Mouse (Mus musculus): ENCODE results near the gene Hnrnpd.

Hnrnpd gene

DNA sequence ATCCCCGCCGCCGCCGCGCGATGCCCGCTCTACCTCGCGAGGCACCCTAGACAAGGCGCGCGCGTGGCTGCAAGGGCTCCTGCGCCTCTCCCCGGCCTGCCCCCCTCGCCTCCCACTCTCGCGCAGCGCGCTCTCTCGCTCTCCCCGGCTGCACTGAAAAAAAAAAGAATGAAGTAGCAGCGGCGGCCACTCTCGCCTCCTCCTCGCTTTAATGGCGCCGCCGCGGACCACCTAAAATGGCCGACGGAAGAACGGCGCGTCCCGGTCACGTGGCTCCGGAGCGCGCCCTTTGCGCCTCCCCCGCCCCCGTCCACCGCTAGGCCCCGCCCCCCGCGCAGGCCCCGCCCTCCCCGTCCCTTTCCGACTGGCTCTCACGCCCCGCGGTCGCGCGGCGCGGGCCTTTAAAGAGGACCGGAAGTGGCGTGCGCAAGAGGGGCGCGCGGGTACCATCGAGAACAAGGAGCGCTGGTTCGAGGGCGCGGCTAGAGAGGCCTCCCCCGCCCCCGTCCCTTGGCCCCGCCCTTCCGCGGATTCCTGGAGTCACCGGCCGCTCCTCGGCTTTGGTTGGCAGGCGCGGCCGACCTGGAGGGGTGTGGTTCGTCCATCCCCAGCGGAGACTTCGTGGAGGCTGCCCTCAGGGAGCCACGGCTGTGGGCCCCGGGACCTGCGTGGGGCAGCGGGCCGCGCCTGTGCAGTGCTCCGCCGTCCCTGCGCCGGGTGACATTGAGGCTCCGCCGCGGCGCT is at the start of gene Hnrnpd, which contains the start of gene 4930524J08Rik:
Gene Hnrnpd, minus strand, starts transcription at position 240 of the 744 bp plus-strand sequence.
Gene 4930524J08Rik, plus strand, starts transcription at position 363 of the 744 bp plus-strand sequence.
- DNase-seq = peak; percentile 96

DNA sequence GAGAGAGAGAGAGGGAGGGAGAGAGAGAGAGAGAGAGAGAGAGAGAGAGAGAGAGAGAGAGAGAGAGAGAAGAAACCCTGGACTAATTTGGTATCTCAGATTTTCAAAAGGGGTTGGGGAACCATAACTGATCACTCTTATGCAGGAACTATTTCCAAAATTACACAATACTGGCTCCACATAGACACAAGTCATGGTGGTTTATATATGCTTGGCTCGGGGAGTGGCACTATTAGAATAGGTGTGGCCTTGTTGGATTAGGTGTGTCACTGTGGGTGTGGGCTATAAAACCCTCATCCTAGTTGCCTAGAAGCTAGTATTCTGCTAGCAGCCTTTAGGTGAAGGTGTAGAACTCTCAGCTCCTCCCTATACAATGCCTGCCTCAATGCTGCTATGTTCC is 46.1 kb upstream of the Hnrnpd start:
- DNase-seq = no peak

DNA sequence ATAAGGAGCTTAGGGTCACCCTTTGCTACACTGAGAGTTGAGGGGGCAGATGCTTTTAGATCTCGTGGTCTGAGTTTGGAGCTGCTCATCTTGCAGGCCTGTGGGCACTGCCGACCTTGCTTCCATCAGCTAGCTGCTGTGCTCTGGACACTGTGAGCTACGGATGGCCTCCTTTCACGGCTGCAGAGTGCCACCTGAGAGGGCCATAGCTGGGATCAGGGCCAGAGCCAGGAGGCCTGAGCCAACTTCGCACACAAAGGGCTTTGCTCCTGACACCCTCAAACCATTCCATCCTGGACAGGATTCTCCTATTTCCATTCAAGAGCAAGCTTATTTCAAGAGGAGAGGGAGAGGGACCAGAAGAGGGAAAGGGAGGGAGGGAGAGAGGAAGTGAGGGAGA is 45.7 kb upstream of the Hnrnpd start:
- DNase-seq = no peak

DNA sequence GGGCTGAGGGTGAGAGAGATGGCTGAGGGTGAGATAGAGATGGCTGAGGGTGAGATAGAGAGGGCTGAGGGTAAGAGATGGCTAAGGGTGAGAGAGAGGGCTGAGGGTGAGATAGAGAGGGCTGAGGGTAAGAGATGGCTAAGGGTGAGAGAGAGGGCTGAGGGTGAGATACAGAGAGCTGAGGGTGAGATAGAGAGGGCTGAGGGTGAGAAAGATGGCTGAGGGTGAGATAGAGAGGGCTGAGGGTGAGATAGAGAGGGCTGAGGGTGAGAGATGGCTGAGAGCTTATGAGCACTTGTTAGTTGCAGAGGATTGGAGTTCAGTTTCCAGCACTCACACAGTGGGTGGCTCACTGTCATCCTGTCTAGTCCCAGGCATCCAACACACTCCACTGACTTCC is 41.4 kb upstream of the Hnrnpd start:
- no peak for DNase-seq

DNA sequence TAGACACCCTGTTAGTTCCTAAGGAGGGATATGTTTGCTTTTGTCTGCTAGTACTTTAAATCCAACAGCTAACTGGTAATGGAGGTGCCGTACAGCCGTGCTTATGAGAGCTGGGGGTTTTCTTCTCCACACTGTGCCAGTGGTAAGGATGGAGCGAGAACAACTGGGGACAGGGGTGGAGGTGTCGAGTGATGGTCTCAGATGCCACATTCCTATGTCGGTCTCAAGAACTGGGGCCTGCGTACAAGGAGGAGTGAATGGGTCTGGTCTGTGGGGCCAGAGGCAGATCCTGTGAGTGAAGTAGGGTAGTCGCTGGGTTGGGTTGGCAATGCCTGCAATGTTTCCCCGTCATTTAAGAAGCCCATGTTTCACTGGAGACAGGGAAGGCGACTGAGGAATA is 33.9 kb upstream of the Hnrnpd start:
- no peak for DNase-seq

DNA sequence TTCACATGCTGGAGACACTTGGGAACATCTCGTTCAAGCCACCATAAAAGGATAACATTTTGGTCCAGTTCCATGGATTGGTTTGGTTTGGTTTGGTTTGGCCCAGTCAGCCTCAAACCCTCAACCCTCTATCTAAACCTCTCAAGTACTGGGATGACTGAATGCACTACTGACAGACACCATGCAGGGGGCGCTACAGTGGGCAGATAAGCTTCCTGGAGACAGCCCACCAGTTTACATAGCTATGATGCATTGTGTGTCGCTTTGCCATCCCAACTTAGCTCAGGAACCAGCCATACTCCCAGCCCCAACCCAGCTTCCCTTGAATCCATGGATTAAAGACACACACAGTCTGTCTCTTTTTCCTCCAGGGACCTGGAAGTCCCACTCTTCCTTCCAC is 29.7 kb upstream of the Hnrnpd start:
- DNase-seq = no peak

DNA sequence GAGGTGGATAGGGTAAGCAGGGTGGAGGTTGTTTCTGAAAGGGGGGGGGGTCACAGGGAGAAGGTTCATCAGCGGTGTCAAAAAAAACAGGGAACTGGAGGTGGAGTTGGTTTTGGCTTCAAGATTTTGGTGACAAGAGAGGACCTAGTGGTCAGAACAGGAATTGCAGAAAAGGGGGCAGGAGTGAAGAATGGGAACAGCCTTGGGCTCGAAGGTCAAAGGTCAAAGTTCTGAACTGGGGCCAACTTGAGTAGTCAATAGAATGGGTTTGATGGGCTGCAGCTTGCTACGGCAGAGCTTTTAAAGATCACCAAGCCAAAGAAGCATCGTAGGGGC is 28.3 kb upstream of the Hnrnpd start:
- peak; percentile 22 for DNase-seq

DNA sequence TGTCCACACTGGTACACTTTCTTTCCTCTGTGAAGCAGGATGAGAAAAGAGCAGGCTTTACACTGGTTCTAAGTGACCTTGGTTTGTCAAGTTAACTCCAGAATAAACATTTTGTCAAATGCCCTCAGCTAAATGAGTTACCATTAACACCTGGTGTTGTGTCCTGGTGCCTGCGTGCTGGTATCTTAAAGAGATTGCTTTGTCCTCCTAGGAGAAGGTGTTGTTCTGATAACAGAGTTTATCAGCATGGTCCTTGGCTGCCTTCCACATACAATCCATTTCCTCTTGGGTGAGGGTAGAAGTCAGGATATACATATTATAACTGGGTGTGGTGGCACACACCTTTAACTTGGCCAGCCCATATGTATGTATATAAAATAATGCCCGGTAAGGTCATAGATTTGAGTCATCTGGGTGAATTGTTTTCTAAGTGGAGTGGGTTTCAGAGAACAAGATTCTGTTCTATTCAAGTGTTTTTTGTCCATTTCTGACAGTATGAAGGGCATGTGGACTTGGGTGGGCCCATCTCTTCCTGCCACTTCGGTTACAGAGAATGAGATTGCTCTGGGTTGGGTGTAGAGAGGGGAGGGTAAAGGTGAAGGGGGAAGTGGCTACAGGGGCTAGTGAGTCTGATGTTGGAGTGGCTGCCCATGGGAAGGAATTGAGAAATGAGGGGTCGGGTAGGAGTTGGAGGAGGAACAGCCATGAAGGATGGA is 27.7 kb upstream of the Hnrnpd start:
- DNase-seq = no peak

DNA sequence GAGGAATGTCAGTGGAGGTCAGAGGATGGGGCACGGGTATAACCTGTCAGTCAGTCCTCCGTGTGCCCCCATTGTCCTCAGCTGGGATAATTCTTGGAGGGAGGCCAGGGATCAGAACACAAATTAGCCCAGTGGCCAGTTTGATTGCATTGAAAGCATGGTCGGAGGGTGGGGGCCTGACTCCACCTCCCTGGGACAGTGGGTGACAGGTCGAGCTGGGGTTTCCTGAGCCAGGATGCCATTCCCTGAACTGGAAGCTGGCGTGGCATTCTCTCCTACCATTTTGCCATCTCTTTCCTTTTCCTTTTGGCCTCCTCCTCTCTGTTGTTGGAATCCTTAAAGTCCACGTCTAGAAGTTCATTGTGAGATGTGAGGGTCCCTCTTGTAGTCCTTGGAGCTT is 27.2 kb upstream of the Hnrnpd start:
- DNase-seq = no peak

DNA sequence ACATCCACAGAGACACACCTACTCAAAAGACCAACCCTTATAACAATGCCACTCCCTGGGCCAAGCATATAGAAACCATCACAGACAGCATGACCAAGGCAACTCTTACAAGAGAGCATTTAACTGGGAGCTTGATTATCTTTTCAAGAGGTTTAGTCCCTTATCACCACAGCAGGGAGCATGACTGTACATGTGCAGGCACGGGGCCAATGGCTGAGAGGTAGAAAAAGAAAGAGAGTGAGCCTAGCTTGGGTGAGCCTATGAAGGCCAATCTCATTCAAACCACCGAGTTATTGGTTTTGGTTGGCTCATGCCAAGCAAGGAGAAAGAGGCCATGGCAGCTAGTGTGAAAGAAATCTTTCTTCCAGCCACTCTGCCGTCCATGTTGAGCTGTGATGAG is 26.7 kb upstream of the Hnrnpd start:
- DNase-seq = no peak

DNA sequence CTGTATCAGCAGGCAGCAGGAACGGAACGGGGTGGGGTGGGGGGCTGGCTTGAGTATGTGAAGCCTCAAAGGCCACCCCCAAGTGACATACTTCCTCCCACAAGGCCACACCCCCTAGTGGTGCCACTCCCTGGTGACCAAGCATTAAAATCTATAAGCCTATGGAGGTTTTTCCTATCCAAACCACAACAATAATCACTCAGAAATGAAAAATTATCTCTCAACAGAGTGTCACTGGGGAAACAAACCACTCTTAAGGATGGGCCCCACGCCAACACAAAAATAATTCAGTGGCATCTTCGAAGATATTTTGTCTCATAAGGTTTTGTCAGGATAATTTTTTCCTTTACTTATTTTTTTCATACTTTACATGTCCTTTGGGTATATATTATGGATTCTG is 25.2 kb upstream of the Hnrnpd start:
- no peak for DNase-seq

DNA sequence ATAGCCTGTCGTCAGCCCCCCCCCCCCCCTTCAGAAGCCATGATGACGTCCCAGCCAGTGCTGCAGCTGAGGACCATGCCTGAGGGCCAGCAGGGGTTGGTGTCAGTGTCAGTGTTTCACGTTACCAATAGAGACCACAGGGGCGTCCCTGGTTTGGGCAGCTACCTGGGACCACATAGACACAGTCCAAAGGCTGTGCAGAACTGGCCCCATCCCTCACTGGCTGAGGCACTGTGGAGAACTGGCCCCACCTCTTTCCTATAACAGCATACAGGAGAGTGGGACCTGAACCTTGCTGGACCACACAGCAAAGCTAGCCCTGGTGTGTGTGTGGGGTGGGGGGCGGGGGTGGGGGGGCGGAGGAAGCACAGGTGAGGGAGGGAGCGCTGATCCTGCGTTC is 21.8 kb upstream of the Hnrnpd start:
- DNase-seq = no peak

DNA sequence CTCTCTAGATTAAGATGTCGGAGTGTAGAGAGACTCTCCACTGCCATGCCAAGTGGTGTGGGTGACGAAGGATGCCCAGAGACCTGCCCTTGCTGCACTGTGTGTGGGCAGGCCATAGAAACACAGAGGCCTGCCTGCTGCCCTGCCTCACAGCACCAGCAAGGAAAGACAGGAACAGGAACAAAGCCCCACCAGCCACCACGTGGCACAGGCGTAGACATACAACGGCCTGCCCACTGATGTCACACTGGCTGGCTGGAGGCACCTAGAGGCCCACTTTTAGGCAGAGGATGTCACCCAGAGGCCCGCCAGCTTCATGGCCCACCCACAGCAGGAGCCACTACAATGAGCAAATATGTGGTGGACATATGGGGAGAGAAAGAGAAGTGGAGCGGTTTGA is 21.3 kb upstream of the Hnrnpd start:
- no peak for DNase-seq

DNA sequence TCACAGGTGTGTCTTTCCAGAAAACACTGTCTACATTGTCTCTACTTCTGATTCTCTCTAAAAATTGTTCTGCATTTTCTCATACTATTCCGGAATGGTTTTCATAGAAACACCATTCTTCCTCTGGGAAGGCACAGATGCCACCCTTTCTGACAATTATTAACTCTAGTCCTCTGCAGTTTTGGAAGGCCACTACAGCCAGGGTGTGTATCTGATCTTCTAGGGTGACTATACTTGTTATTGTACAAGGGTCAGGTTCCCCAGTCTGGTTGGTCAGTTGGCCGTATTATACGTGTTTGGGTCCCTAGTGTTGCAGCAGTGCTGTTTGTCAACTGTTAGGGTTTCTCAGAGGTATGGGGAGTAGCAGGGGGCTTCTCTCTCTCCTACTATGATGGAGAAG is 15.9 kb upstream of the Hnrnpd start:
- DNase-seq = no peak

DNA sequence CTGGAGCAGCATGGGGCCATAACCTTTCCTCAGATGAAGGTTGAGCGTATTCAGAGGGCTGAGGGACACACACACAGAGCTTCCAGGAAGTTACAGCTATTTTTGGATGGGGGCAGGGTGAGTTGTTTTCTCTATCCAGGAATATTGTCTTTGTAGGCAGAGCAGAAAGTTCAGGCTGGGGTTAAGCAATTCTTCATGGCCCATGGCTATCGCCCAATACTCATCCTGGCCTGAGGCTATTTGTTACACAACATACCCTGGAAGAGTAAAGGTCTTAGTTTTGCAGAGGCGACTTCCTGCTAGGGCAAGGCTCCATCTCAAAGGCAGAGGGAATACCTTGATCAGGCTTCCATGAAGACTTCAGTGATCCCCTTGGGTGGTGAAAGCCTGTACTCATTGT is 15.4 kb upstream of the Hnrnpd start:
- peak; percentile 77 for DNase-seq

DNA sequence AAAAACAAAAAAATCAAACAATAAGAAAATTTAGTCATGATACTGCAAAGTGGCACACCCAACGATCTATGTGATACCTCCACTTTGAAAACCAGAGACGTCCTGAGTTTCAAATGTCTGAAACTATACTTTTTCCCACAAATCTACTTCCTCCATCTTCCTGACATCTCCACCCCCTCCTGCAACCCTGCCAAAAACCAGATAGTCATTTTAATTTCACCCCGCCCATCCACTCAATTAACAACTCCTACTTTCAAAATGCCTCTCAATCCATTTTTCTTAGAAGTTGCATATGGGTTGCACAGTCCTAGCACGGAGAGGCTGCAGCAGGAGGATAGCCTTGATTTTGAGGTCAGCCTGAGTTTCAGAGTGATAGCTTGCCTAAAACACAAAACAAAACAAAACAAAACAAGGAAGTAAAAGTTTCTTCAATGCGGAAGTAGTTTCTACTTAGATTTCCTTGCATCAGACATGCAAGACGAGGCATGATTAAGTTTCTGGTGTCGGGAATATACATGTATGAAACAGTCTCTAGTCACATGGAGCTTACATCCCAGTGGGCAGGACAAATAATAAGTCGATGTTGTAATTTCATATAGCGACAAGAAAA is 4.8 kb upstream of the Hnrnpd start:
- DNase-seq = no peak

DNA sequence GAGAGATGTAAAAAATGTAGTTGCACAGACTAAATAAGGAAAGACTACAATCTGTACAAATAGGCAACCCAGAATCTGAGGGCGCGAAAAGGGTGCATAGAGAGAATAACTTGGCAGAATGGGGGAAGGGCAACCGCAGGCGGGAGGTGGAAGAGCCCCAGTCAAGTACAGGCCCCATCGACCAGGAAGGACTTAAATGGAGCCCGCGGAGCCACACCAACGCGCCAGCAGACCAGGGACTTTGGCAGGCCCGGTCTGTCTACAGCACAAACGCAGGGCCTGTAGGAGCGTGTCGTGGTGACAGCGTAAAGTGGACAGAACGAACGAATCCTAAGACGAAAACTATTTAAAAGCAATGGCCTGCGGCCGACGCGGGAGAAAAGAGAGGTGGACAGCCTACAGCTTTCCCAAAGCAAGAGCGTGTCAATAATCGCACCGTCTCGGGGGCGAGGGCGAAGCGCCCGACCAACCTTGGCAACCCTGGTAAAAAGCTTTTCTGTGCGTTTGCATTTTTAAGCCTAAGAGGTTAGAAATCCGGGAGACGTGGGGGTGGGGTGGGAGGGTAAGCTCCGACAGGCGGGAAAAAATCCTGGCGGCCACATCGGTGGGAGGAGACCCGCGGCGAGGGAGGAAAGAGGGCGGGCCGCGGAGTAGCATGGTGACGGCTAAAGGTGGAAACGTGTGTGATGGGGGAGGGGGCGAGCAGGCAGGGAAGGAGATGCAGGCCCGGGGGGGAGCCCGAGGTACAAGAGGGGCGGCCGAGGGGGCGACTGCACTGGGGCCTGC is 1.0 kb downstream of the Hnrnpd start:
- peak; percentile 87 for DNase-seq

DNA sequence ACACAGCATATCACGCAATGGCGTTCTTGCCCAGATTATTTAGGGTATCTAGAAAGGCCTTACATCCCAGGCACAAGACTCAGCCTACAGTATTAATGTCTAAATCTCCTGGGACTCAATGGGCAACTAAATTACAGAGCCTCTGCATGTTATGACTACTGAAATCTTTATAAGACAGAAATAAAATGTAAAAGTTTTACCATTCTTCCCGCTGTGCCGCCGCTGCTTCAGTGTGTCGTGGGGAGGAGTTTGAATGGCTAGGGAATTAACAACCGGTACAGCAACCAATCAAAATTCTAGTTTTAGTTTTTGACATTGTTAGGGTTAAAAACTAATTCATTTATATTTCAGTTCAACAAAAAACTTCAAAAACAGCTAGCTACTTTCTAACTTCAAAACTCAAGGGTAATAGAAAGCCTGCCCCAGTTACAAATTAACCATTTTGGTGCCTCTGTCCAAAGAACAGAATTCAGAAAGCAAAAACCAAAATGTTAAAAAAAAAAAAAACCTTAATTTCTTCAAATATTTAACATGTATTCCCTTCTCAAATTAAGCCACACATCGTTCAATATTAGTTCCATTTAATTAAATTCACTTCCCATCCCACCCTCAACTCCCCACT is 2.3 kb downstream of the Hnrnpd start:
- DNase-seq = peak; percentile 67

DNA sequence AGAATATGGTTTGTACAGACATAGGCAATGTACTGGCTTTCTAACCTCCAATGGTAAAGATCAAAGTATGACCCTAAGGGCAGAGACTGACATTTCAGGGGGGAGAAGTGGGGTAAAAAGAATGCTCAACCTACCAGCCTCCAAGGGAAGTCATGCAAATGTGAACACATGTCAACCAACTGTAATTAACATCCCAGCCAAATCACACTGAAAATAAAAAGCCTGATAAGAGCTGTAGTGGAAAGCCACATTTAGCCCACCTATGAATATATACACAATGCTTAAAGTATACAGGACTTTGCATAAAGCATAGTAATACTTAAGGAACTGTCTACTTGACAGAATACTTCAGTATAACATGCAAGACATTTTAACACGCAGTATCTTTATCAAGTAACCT is 3.0 kb downstream of the Hnrnpd start:
- no peak for DNase-seq

DNA sequence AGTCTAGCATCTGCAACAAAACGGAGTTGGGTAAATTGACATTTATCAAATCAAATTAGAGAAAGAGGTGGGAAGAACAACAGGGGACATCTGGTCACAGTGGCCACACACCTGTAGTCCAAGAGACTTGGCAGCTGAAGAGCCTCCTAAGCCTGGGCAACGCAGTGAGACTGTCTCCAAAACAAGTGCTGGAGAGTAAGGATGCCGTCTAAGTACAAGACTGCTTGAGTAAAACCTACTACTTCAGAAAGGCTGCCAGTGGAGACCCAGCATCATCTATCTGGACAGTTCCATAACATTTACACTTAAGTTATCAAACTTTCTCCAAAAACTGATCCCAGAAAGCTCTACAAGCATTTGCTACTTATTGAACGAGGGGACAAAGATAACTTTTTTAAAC is 3.7 kb downstream of the Hnrnpd start:
- DNase-seq = no peak

DNA sequence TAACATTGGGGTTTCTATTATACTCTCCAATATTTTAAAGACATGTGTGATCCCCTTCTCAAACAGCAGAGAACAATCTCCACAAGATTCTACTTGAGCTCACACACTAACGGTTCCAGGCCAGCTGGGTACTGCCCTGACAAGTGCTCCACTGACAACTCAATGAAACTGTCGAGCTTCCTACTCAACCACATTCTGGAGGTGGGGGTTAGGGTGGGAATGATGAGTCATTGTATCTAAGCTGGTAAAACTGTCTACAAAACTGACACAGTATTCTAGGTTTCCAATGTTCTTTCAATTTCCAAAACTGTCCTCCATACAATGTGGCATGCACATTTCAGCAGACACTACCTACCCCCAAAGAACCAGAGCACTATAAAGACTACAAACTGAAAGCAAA is 4.8 kb downstream of the Hnrnpd start:
- DNase-seq = no peak

DNA sequence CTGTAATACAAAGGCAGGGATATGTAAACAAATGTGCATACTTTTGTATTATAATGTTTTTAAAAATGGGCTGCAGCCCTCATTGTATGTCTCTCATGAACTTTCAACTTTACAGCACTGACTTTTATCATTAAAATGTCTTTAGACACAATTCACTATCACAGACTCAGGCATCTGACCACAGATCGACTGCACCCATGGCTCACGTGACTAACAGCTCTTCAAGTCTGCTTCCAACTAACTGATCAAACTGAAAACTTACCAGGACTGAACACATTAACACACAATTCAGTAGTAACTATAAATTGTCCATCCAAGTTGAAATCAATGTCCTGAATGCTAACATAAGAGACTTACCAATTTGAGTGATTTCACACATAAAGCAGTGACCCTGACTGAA is 18.8 kb downstream of the Hnrnpd start:
- DNase-seq = no peak

Data from kidney, adult 9 months (tissue).